Mouse (Mus musculus): ENCODE data around the gene Cnn2. TPM values are rescaled to one million over a fixed set of nuclear protein-coding genes. Genes with fewer than 3 reads are reported as not detected.

Gene Cnn2
- total RNA-seq (2021), result 10 to 100 TPM in 1 of 2 experiments, 1 to 10 TPM in 1; 5.2 to 10.5 TPM
- long read RNA-seq, experiment 1, transcript Cnn2-201 (7 exons, 2,460 nt), result major isoform, 10 of 11 reads
- long read RNA-seq, experiment 1, partial matches to known transcripts, result 1 of 11 reads
- long read RNA-seq, experiment 1, other reads (novel, unspliced or antisense), result 0 of 11 reads
- long read RNA-seq, experiment 2, transcript Cnn2-201 (7 exons, 2,460 nt), result major isoform, 11 of 12 reads
- long read RNA-seq, experiment 2, partial matches to known transcripts, result 1 of 12 reads
- long read RNA-seq, experiment 2, other reads (novel, unspliced or antisense), result 0 of 12 reads

DNA sequence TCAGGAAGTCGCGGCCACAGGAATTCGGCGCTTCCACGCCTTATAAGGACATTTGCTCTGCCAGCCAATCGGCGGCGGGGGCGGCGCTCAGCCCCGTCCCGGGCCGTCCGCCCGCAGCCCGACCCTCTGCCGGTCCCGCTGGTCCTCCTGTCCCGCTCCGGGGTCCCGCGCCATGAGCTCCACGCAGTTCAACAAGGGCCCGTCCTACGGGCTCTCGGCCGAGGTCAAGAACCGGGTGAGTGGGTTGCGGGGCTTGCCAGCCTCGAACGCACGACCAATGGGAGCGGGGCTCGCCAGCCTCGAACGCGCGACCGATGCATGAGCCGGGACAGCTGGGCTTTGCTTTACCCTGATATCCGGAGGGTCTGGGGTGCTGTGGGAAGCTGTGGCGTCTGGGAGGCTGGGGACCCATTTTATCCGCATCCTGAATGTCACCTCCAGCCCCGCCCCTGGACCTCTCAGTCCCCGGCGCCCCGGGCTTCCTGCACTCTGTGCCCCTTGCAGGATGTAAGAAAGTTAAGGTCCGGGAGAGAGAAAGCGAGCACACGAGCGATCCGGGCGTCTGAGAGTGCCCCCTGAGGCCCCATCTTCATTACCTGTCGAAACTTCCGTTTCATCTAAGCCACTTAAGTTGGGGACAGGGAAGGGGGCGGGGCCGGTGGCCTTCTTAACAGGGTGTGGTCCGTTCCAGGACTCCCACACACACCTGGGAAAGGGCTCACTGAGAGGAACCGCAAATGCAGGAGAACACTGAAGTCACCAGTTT lies at the start of gene Cnn2:
Cnn2 (plus strand) TSS at position 79 of the 766 bp plus-strand sequence.
- DNase-seq (ENCODE audit: low spot score), result no peak

DNA sequence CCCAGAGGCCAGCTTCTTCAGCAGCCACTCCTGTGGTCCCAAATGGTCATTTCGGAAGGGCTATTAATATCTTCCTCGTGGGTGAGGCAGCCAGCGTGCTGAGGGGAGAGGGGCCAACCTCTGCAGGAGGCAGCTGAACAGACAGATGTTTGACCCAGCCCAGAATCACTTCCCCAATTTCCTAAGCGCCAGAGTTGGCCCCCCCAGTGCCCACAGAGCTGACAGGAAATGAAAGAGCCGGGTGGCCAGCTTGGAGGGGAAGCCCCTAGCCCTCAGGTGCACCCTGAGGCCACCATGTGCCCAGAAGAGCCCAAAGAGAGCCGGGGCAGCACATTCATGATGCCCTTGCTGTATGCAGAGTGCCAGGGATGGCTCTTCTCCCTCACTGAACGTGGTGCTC lies 47.6 kb upstream of the Cnn2 start:
- DNase-seq (ENCODE audit: low spot score), result no peak

DNA sequence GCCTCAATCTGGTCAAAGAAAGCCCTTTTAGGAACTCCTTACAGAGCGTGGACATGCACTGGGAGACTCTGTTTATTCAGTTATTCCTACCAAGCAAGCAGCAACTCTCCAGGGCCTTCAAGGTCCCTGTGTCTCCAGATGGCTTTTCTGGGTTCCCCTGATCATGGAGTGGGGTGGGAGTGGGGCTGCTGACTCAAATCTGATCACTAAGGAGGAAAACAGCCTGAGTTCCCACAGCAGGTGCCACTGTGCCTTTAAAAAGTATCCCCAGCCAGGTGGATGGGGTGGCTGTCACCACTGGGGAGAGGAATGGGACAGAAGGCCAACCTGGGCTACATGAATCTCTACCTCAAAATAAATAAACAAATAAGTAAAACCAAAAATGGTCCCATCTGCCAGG lies 45.4 kb upstream of the Cnn2 start:
- no peak for DNase-seq (ENCODE audit: low spot score)

DNA sequence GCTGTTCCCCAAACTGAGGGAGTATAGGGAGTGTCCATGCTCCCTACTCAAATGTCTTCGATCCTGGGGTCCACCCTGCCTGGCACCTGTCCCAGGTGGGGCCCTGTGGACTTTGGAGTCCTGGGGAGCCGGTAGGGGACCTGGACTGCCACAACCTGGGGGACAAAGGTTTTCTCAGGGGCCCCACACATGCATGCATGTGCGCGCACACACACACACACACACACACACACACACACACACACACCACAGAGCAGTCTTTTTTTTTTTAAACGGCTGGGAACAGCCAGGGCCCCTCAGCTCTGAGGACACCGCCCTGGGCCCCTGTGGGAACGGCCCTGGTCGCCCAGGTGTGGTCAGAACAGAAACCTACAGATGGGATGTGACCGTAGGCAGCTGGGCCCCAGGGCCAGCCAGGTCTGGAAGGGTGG lies 44.9 kb upstream of the Cnn2 start:
- no peak for DNase-seq (ENCODE audit: low spot score)

DNA sequence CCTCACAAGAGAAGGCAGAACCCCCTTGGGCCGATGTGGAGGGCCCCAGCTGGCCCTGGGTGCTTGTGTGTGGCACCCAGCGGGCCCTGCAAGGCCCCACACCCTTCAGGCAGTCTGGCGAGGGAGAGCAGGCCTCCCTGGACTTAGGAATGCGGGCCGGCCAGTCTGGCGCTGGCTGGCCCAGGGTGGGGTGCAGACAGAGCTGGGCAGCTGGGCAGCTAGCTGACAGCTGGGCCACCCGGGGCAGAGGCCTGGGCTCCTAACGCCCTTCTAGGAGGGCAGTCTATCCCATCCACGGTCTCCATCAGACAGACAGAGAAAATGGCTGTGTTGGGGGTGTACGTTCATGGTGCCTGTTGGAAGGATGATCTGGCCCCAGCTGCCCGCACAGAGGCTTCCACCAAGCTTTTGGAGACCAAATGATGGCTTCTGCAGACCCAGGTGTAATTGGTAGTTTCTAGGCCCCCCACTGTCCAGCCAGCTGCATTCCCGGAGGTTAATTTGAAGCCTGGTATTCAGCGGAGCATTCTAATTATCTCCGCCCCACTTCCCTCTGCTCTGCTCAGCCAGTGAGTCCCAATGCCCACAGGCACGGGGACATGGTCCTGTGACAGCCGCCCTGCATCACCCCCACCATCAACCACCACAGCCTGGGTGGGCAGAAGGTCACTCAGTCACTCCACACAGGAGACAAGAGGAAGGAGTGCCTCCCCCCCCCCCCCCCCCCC lies 42.7 kb upstream of the Cnn2 start:
- no peak for DNase-seq (ENCODE audit: low spot score)

DNA sequence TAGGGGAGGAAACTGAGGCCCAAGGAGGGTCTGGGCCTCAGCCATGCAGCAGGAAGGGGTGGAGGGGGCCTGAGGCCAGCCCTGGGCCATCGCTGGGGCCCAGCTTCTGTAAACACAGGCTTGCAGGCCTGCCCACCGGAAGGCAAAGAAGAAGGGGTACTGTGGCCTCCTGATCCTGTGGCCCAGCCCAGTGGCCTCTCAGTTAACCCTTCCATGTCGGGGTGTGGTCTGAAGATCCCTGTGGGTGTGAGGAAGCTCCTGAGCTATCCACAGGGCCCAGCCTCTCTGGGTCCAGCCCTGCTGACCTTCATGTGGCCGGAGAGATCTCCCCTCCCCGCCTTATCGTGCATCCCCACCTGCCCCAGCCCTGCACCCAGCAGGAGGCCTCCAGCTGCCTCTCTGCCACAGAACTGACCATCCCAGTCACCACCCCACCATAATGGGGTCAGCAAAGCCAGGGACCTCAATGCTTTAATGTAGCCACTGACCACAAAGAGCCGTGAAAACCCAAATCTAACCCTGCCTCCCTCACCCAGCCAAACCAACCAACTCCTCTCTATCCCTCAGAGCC lies 41.5 kb upstream of the Cnn2 start:
- no peak for DNase-seq (ENCODE audit: low spot score)

DNA sequence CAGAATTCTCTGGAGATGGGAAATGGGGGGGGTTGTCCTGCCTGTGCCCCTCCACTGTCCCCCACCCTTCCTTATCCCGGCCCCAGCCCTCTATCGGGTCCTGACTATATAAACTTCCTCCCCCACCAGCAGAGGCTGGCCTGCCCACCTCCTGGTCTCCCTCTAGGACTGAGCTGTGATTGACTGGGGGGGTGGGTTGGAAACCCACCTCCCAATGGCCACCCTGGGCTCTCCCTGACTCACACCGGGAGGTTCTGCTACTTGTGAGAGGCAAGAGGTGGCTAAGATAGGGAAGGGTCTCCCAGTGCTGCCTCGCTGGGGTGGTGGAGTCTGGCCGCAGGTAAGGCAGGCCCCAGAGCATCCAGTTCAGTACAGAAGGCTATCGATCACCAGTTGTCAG lies 40.9 kb upstream of the Cnn2 start:
- no peak for DNase-seq (ENCODE audit: low spot score)

DNA sequence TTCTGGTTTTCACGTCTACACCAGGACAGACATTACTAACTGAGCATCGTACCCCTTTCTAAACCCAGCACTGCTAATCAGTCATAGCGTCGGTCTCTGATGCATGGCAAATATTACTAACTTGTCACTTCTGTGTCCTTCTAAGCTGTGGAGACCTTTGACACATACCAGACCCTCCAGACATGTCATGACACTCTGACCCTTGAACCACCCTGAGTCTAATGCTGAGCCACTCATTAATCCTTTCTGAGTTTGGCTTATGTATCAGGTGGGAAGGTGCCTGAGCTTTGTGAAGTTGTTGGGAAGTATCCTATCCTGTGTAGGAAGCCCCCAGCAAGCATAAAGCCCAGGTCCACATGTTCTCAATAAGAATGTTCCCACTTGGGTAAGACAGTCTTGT lies 38.5 kb upstream of the Cnn2 start:
- no peak for DNase-seq (ENCODE audit: low spot score)

DNA sequence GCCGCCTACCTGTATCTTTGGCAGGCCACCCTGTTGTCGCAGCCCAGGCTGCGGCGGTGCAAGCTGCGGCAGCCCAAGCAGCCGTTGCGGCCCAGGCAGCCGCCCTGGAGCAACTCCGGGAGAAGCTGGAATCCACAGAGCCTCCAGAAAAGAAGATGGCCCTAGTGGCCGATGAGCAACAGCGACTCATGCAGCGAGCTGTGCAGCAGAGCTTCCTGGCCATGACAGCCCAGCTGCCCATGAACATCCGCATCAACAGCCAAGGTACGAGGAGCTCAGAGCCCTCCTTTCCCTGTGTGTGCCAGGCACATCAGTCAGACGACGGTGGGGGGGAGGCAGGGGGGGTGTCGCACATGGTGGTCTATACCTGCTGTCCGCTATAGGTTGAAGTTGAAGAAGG lies 37.7 kb upstream of the Cnn2 start:
- no peak for DNase-seq (ENCODE audit: low spot score)

DNA sequence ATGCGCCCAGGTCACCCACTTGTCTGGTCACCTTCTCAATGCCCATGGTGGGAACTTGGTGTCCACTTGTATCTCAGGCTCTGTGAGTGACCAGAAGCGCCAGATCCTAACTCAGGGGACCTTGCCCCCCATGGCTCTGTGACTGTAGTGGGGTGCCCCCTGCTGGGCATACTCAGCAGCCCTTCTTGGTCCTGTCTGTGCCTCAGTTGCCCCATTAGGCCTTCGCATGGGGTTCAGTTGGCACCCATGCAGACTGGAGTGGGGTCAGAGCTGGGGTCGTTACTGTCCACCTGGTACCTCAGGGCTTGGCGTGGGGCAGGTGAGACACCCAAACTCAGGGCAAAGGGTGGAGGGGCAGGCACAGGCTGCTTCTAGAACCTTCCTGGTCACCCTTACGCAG lies 34.4 kb upstream of the Cnn2 start:
- DNase-seq (ENCODE audit: low spot score), result no peak

DNA sequence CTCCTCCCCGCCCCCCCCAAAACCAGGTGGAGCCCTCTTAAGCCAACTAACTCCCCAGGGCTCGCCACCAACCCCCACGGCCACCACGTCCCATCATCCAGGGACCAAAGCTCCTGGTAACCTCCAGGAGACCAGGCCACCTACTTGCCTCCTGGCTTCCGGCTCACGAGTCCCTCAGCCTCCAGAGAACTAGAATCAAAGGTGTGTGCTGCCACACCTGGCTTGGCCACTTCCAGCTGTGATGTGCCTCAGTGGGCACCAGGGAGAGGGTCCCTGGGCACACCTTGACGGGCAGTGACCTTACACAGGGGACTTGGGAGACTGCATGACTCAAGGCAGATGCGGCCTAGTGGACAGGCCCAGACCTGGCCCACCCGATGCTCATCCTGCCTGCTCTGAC lies 32.7 kb upstream of the Cnn2 start:
- no peak for DNase-seq (ENCODE audit: low spot score)

DNA sequence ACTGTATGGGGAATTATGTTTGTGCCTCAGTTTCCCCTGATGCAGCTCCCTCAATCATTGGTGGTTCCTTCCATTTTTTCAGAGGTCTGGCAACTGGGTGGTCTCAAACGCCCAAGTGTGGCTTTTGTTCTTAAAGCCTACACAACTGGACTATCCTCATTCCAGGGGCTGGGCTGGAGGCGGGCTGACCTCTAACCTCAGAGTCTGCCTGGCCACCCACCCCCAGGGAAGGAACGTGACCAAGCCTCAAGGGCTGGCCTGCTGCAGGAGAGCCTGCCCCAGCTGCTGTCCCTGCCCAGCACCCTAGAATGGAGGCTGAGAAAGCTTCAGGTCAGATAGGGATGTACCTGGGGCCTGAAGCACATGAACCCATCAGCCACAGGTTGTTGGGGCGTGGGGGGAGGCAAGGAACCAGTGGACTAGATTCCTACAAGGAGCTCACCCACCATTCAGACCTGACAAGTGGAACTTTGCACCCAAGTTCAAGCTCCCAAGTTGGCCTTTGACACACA lies 31.7 kb upstream of the Cnn2 start:
- DNase-seq (ENCODE audit: low spot score), result no peak

DNA sequence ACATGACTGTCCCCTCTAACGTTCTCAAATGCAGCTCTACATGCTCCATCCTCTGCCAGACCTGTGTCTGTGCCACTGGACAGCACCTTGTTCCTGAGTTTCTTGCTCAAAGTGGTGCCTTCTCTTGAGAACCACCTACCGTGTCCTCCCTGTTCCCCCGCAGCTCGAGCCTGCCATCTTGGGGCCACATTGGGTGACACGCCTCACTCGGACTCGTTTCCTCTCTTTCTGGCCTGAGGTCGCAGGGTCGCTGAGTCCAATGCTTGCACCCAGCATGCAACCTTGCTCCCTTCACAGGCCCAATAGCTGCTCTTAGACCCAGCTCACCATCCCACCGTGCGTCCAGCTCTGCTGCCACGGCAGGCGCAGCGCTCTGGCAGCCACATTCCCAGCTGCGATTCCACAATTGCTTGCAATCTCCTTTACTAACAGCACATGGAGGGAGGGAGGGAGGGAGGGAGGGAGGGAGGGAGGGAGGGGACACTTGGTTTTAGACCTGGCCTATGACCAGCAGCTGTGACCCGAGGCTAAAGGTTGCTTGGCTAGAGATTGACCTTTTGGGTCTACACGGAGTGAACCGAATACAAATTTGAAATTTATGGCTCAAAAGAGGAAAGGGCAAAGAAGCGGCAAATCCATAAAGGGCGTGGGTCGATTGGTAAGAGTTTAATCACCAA lies 30.1 kb upstream of the Cnn2 start:
- DNase-seq (ENCODE audit: low spot score), result peak; percentile 88

DNA sequence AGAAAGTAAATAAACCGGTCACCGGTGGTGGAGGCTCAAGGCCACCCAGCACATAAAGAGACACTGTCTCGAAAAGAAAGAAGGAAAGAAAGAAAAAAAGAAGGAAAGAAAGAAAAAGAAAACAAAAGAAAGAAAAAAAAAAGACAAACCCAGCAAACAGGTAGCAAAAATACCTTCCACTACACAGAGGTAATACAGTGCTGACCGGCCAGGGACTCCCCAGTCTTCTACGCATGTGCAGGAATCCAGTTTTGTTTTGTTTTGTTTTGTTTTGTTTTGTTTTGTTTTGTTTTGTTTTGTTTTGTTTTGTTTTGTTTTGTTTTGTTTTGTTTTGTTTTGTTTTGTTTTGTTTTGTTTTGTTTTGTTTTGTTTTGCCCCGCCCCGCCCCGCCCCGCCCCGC lies 29.0 kb upstream of the Cnn2 start:
- peak; percentile 58 for DNase-seq (ENCODE audit: low spot score)

DNA sequence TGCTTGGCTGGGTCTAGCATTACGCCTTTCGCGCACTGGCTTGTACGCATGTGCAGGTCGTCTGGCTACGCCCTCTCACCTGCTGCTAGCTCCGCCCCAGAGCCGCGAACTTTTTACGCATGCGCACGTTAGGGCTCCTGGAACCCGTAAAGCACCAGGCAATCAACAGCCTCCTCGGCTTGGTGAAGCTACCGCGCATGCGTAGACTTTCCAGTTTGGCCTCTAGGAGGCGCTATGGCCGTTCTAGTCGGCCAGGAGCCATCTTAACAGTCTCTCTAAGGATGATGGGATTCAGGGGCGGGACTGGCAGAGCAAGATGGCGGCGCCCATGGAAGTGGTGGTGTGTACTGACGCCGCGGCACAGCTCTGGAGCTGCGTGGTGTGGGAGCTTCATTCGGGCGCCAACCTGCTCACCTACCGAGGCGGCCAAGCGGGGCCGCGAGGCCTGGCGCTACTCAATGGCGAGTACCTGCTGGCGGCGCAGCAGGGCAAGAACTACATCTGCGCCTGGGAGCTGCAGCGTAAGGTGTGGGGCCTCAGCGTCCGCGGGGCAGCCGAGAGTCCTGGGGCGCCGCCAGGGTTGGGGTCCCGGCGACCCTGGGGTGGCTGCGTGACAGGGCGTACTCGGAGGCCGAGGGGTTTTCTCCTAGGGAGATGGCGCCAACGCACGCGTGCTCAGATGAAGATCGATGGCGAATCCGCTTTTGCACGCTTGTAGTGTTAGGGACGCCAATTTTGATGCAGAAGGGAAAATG lies 28.4 kb upstream of the Cnn2 start, which contains the start of gene Wdr18:
Wdr18 (plus strand) TSS at position 306 of the 755 bp plus-strand sequence.
- DNase-seq (ENCODE audit: low spot score), result peak; percentile 100

DNA sequence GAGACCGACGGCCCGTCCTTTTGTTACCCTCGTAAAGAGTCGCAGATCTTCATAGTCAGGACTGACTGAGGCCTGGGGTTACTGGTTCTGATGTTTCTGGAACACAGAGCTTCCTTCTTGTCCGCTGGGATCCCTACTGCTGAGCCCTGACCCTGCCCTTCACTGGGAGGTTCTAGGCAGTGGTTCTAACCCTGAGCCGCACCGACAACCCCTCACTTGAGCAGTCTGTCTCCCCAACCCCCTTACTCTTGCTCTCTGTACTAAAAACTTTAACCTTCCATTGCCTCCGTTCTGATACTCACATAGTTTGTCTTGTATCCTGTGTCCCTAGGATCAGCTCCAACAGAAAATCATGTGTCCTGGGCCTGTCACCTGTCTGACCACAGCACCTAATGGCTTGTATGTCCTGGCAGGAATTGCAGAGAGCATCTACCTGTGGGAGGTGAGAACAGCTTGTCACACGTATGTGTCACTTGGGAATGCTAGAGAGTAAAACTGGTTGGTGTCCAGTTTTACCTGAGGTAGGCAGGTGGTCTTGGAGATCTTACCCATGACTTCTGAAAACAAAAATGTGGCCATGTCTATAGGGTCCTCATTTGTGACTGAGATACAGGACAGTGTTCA lies 27.6 kb upstream of the Cnn2 start:
- DNase-seq (ENCODE audit: low spot score), result no peak

DNA sequence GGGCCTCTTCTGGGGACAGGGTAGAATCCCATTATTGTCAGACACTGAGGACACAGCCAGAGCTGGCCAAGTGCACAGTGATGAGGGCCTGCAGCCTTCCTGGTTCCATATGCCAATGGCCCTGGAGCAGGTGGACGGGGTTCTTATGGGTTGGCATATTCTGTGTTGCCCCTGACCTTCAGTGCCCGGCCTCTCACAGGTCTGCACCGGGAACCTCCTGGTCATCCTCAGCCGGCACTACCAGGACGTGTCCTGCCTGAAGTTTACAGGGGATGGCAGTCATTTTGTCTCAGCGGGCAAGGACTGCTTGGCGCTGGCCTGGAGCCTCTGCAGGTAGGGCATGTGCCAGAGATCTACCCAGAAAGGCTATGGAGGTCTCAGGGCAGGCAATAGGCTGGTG lies 23.7 kb upstream of the Cnn2 start:
- no peak for DNase-seq (ENCODE audit: low spot score)

DNA sequence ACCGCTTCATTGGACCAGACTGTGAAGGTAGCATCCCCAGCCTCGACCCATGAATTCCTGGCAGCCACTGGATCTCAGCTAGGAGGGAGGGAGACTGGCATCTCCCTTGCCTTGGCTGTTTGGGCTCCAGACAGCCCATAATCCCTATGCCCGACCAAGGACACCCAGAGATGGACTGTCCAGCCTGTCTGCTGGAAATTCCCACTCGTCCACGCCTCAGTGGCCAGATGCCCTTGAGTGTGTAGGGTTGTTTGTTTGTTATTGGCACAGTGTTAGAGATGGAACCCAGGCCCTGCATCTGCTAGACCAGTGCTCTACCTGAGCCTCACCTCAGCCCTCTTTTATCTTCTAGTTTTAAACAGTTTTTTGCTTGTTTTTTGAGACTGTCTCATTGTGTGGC lies 23.1 kb upstream of the Cnn2 start:
- DNase-seq (ENCODE audit: low spot score), result no peak

DNA sequence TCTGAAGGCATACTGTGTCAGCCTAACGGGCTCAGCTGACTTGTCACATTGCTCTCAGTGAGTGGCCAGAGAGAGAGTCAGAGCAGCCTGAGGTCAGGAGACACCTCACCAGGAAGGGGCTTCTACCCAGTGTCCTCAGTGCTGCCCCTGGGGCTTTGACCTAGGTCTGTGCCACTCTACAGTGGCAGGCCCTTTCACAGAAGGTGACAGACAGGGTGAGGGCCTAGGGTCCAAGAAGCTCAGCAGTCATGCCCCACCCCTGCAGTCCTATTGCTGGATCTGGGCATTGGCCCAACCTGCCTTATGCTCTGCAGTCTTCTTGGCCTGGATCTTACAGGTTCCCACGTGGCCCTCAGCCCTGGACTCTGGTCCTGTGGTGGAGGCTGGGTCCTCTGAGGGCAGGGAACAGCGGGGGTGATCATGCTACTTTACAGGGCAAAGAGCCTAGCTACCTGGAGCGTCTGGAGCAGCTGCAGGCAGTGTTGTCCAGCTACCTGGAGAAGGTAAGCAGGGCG lies 21.4 kb upstream of the Cnn2 start:
- DNase-seq (ENCODE audit: low spot score), result no peak

DNA sequence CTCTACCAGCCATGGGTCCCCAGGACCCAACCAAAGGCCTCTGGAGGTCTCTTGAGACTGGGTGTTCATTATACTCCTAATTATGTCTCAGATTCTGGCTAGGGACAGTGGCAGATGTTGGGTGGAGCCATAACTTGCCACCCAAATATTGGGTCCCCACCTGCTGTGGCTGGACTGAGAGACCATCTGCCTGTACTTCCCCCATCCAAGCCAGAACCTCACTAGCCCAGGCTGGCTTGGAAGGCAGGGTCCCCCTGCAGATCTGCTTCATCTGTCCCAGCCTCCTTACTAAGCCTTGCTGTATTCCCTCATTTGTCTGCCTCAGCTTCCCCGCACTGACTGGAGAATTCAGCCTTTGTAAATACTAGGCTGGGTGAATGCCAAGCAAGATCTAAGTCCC lies 20.2 kb upstream of the Cnn2 start:
- DNase-seq (ENCODE audit: low spot score), result no peak
